9 mouse cellular contexts compared by ENCODE assay signal in the genomic region with DNA sequence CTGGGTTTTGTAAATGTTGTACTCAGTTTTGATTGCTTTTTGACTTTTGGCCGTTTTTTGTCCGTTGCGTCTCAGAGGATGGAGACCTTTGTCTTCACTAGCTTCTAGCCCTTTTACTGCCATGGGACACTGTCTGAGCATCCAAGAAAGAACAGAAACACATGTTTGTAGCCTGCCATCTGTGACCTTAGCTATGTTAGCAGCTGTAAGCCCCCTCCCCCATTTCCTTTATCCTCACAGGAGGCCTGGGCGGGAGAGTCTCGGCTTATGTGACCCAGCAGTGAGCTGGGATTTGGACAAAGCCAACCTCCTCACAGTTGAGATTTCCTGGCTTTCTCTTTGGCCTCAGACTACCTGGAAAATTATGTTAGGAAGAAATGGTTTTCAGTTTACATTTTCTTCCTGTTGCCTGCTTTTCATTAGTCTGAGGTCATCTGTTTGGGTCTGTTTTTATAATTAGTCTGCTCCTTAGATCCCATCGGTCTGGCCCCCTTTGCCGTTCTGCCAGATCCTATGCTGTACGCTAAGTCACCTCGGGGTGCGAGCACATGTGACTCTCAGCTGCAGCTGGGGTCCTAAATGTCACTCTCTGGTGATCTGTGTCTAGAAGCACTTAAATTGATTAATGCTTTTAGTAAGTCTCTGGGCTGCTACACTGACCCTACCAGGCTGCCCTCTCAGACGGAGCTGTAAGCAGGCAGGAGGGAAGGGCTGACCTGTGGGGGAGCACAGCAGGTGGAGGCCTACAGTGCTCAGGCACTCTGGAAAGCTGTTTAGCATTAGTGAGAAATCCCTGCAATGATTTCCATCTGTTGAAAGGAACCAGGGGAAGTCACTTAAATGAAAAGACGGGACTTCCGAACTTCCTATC.
DNase-seq lines count a peak whose midpoint lies in the region; ATAC-seq and TF ChIP-seq lines count a peak whose summit lies in the region.
"Had no signal": no experiment of that assay in that cellular context is flagged by ENCODE, and none has a peak within 500 bp of the region (broad histone marks: within the 10 kb centered on the region; RNA-seq: fewer than 3 reads in every experiment).

No protein-coding gene starts in this region.

- peaks cover 44% of the 10 kb centered on the region for H3K36me3 ChIP-seq in forebrain, embryonic 12.5 days (replicated peaks)
- peaks cover 28% of the 10 kb centered on the region for H3K36me3 ChIP-seq in forebrain, postnatal 0 days (ENCODE audit: insufficient read depth)
- peaks cover 72% of the 10 kb centered on the region for H3K36me3 ChIP-seq in midbrain, embryonic 10.5 days
- H3K36me3 ChIP-seq in midbrain, embryonic 15.5 days (replicated peaks) = no peaks in the 10 kb centered on the region
- H3K36me3 ChIP-seq in neural tube, embryonic 14.5 days (ENCODE audit: control insufficient read depth, insufficient read depth, low read length) = no peaks in the 10 kb centered on the region

- H3K27ac ChIP-seq in forebrain, embryonic 12.5 days = peak overlapping the region; percentile 66; the same call in 1 of the 2 replicates
- H3K27ac ChIP-seq in forebrain, postnatal 0 days (ENCODE audit: low read depth, low read length) = no peak overlapping the region
- H3K27ac ChIP-seq in midbrain, embryonic 10.5 days (replicated peaks) = peak overlapping the region; percentile 53
- H3K27ac ChIP-seq in midbrain, embryonic 15.5 days = no peak overlapping the region
- H3K27ac ChIP-seq in neural tube, embryonic 14.5 days (ENCODE audit: low read depth, low read length) = no peak overlapping the region
- H3K27ac ChIP-seq in left cerebral cortex, adult 2 months = no peak overlapping the region

- WGBS in forebrain, embryonic 12.5 days = 44% methylated on average over 13 of the region's 13 CpGs
- 48% methylated on average over 13 of the region's 13 CpGs for WGBS in forebrain, postnatal 0 days
- whole genome bisulfite sequencing in midbrain, embryonic 10.5 days = 41% methylated on average over 13 of the region's 13 CpGs
- 33% methylated on average over 13 of the region's 13 CpGs for WGBS in midbrain, embryonic 15.5 days
- WGBS in neural tube, embryonic 14.5 days = 25% methylated on average over 13 of the region's 13 CpGs

- H3K4me2 ChIP-seq in forebrain, embryonic 12.5 days = no peak overlapping the region
- no peak overlapping the region for H3K4me2 ChIP-seq in forebrain, postnatal 0 days (ENCODE audit: low read depth)
- H3K4me2 ChIP-seq in midbrain, embryonic 15.5 days = no peak overlapping the region
- no peak overlapping the region for H3K4me2 ChIP-seq in neural tube, embryonic 14.5 days (ENCODE audit: low read depth, low read length)

- no peak for DNase-seq in forebrain, postnatal 0 days
- DNase-seq in midbrain, embryonic 10.5 days (ENCODE audit: low spot score) = peak; percentile 55
- peak; percentile 89 for DNase-seq in forelimb bud, embryonic 11.5 days (ENCODE audit: low read depth, low spot score)
- no peak for DNase-seq in left cerebral cortex, adult 2 months (ENCODE audit: extremely low spot score in 1 of 2, low spot score in 2 of 2)
- DNase-seq in layer of hippocampus, adult 11-12 months (ENCODE audit: low spot score) = no peak
- DNase-seq: B cell, adult 2 months had no signal

- no peak for TF ChIP-seq CTCF in forebrain, postnatal 0 days (IDR thresholded peaks at IDR 0.05; ENCODE audit: low read depth)
- no peak for TF ChIP-seq CTCF in left cerebral cortex, adult 2 months (IDR thresholded peaks at IDR 0.05)

- no peak for ATAC-seq in forebrain, embryonic 12.5 days (ENCODE audit: low FRiP score)
- no peak for ATAC-seq in forebrain, postnatal 0 days
- no peak for ATAC-seq in midbrain, embryonic 15.5 days (replicated peaks)
- ATAC-seq in neural tube, embryonic 14.5 days (ENCODE audit: low read depth) = peak; percentile 36; the same call in 1 of the 2 replicates

- H3K9me3 ChIP-seq in forebrain, embryonic 12.5 days = no peaks in the 10 kb centered on the region
- H3K9me3 ChIP-seq in forebrain, postnatal 0 days (ENCODE audit: low read length) = no peaks in the 10 kb centered on the region
- H3K9me3 ChIP-seq in midbrain, embryonic 10.5 days (replicated peaks) = no peaks in the 10 kb centered on the region
- no peaks in the 10 kb centered on the region for H3K9me3 ChIP-seq in midbrain, embryonic 15.5 days
- no peaks in the 10 kb centered on the region for H3K9me3 ChIP-seq in neural tube, embryonic 14.5 days (ENCODE audit: control insufficient read depth, low read length)

- peaks cover 36% of the 10 kb centered on the region for H3K4me1 ChIP-seq in forebrain, embryonic 12.5 days
- H3K4me1 ChIP-seq in forebrain, postnatal 0 days (ENCODE audit: insufficient read depth) = no peaks in the 10 kb centered on the region
- H3K4me1 ChIP-seq in midbrain, embryonic 10.5 days = peaks cover 58% of the 10 kb centered on the region
- peaks cover 16% of the 10 kb centered on the region for H3K4me1 ChIP-seq in midbrain, embryonic 15.5 days
- H3K4me1 ChIP-seq in neural tube, embryonic 14.5 days (ENCODE audit: control insufficient read depth, insufficient read depth, low read length) = peaks cover 13% of the 10 kb centered on the region; the same call in 1 of the 2 replicates

- no peak overlapping the region for H3K4me3 ChIP-seq in forebrain, embryonic 12.5 days (replicated peaks)
- H3K4me3 ChIP-seq in forebrain, postnatal 0 days (ENCODE audit: low read depth, low read length) = no peak overlapping the region
- no peak overlapping the region for H3K4me3 ChIP-seq in midbrain, embryonic 10.5 days
- no peak overlapping the region for H3K4me3 ChIP-seq in midbrain, embryonic 15.5 days
- no peak overlapping the region for H3K4me3 ChIP-seq in neural tube, embryonic 14.5 days (ENCODE audit: low read depth, low read length)
- no peak overlapping the region for H3K4me3 ChIP-seq in left cerebral cortex, adult 2 months

- H3K9ac ChIP-seq in forebrain, embryonic 12.5 days = 0 out of 2 replicates have a peak overlapping the region, but pooled peaks have one; percentile 12
- H3K9ac ChIP-seq in forebrain, postnatal 0 days = no peak overlapping the region
- no peak overlapping the region for H3K9ac ChIP-seq in midbrain, embryonic 15.5 days
- H3K9ac ChIP-seq in neural tube, embryonic 14.5 days (replicated peaks; ENCODE audit: low read depth, low read length) = no peak overlapping the region

- no peaks in the 10 kb centered on the region for H3K27me3 ChIP-seq in forebrain, embryonic 12.5 days
- no peaks in the 10 kb centered on the region for H3K27me3 ChIP-seq in forebrain, postnatal 0 days (ENCODE audit: insufficient read depth, low read length)
- no peaks in the 10 kb centered on the region for H3K27me3 ChIP-seq in midbrain, embryonic 10.5 days (ENCODE audit: low read depth, poor library complexity, severe bottlenecking)
- H3K27me3 ChIP-seq in midbrain, embryonic 15.5 days (replicated peaks) = no peaks in the 10 kb centered on the region
- H3K27me3 ChIP-seq in neural tube, embryonic 14.5 days (ENCODE audit: control insufficient read depth, insufficient read depth, low read length) = no peaks in the 10 kb centered on the region

- intact Hi-C loops in left cerebral cortex, adult 2 months (cut with DNase I) = no loop called here

Comparison
In these comparisons a context has a peak if more than half of its experiments do, and no peak if none do; other contexts are left out.
1. H3K27ac ChIP-seq: peak in forebrain, embryonic 12.5 days (single experiment) and midbrain, embryonic 10.5 days (single experiment); none in forebrain, postnatal 0 days (single experiment), midbrain, embryonic 15.5 days (single experiment), neural tube, embryonic 14.5 days (single experiment) and left cerebral cortex, adult 2 months (single experiment).
2. DNase-seq: peak in midbrain, embryonic 10.5 days (single experiment) and forelimb bud, embryonic 11.5 days (single experiment); none in forebrain, postnatal 0 days (single experiment), left cerebral cortex, adult 2 months (0 of 2) and layer of hippocampus, adult 11-12 months (single experiment).